Mouse (Mus musculus) lung, postnatal 25 days (tissue): Measurements from ENCODE around the gene Mab21l1.

Experiments used
- DNase-seq: peaks from one replicate; pipeline ENCODE4 v3.0.0; 2022; ENCODE audit warnings: low spot score

The Mab21l1 gene

GRCm38 (mm10) chr3:55814993-55815625 lies 32.8 kb downstream of the Mab21l1 start:
- DNase-seq = no peak

GRCm38 (mm10) chr3:55816096-55816495 lies 33.8 kb downstream of the Mab21l1 start:
- no peak for DNase-seq

GRCm38 (mm10) chr3:55816638-55817375 lies 34.5 kb downstream of the Mab21l1 start:
- DNase-seq = peak; percentile 3

GRCm38 (mm10) chr3:55818082-55818481 lies 35.8 kb downstream of the Mab21l1 start:
- no peak for DNase-seq

- no peak for DNase-seq
Measured at GRCm38 (mm10) chr3:55819598-55819997, 37.3 kb downstream of the Mab21l1 start.

- DNase-seq = no peak
Measured at GRCm38 (mm10) chr3:55824864-55825263, 42.6 kb downstream of the Mab21l1 start.

GRCm38 (mm10) chr3:55828481-55829256 lies 46.4 kb downstream of the Mab21l1 start:
- no peak for DNase-seq

GRCm38 (mm10) chr3:55830226-55830625 lies 47.9 kb downstream of the Mab21l1 start:
- no peak for DNase-seq
